Mouse (Mus musculus): ENCODE measurements at regions not wholly inside any gene's neighbourhood (a gene's known extent, or its start where the extent isn't known, plus 50 kb on each side); places are given as distances from the start of the nearest gene placed in this dataset.

DNA sequence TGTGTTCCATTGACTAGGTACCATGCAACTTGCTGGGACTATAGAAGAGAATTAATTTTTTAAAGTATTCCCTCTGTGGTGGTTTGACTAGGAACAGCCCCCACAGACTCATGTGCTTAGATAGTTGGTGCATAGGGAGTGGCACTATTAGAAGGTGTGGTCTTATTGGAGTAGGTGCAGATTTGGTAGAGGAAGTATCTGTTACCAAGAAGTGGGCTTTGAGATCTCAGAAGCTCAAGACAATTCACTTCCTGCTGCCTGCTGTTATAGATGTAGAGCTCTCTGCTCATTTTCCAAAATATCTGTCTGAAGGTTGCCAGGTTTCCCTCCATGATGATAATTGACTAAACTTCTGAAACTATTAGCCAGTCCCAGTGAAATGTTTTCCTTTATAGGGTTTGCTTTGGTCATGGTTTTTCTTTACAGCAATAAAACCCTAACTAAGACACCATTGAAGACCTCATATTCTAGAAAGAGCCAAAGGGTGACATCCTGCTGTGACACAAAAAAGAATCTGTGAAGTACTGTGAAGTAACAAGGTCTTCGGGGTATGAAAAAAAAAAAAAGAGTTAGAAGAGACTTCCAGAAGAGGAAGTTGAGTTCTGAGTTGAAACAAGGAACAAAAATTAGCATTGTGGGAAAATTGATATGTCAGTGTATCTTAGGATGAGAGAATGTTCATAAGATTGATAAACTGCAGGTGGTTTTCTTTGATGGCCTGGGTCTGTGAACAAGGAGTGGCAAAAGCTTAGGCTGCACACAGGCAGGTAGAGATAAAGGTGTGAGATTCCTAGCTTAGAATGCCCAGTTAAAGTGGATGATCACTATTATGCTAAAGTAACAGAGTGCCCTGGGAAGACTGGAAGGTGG is 128.9 kb upstream of the Opcml start:
- Histone ChIP-seq H3K9ac (ENCODE audit: low read length) (no peak overlapping the region), H3K36me3 (ENCODE audit: control insufficient read depth, insufficient read depth, low read length) (no peaks in the 10 kb centered on the region), H3K27ac (ENCODE audit: low read depth, low read length) (no peak overlapping the region), H3K4me3 (ENCODE audit: low read depth, low read length) (no peak overlapping the region), H3K27me3 (ENCODE audit: control insufficient read depth, insufficient read depth, low read length) (no peaks in the 10 kb centered on the region), H3K9me3 (ENCODE audit: control insufficient read depth, low read length) (no peaks in the 10 kb centered on the region), H3K4me1 (ENCODE audit: control insufficient read depth, insufficient read depth, low read length) (no peaks in the 10 kb centered on the region), H3K4me2 (ENCODE audit: low read depth) (no peak overlapping the region)
- DNase-seq (ENCODE audit: low spot score) (no peak), ATAC-seq (ENCODE audit: insufficient read depth, low FRiP score, low TSS enrichment) (no peak)
- 75% methylated on average over 1 of the region's 1 CpGs for WGBS

DNA sequence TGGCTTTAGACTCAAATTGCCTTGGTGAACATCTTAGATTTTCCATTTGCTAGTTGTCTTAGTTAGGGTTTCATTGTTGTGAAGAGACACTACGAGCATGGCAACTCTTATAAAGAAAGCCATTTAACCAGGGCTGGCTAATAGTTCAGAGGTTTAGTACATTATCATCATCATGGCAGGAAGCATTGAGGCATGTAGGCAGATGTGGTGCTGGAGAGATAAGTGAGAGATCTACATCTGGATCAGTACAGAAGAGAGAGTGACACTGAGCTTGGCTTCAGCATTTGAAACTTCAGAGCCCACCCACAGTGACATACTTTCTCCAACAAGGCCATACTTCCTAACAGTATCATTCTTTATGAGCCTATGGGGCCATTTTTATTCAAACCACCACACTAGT is 127.3 kb upstream of the Opcml start:
- no peak overlapping the region for H3K4me3 ChIP-seq (ENCODE audit: low read depth, low read length)
- H3K9me3 ChIP-seq (ENCODE audit: control insufficient read depth, low read length) = no peaks in the 10 kb centered on the region
- no peaks in the 10 kb centered on the region for H3K36me3 ChIP-seq (ENCODE audit: control insufficient read depth, insufficient read depth, low read length)
- no peak for DNase-seq (ENCODE audit: low spot score)
- WGBS = 77% methylated on average over 1 of the region's 1 CpGs
- no peaks in the 10 kb centered on the region for H3K4me1 ChIP-seq (ENCODE audit: control insufficient read depth, insufficient read depth, low read length)
- no peak for ATAC-seq (ENCODE audit: insufficient read depth, low FRiP score, low TSS enrichment)
- H3K9ac ChIP-seq (ENCODE audit: low read length) = no peak overlapping the region
- no peaks in the 10 kb centered on the region for H3K27me3 ChIP-seq (ENCODE audit: control insufficient read depth, insufficient read depth, low read length)
- no peak overlapping the region for H3K27ac ChIP-seq (ENCODE audit: low read depth, low read length)
- no peak overlapping the region for H3K4me2 ChIP-seq (ENCODE audit: low read depth)

DNA sequence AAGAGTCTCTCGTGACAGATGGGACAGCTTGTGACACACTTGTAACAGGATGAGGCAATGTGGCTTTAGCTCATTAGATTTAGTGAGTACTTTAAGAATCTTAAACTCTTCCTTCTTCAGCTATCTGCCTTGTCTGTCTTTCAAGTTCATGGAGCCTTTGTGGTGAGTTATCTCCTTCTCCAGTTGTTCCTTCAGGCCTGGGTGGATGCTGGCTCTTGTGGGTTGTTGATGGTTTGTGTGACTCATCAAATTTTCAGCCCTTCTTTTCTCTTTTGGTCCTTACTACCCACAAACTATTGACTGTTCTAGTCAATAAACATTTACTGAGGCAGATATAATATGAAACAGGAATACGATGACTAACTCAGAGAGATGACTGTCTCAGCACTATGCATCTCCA is 124.9 kb upstream of the Opcml start:
- WGBS = 90% methylated on average over 2 of the region's 2 CpGs
- H3K36me3 ChIP-seq (ENCODE audit: control insufficient read depth, insufficient read depth, low read length) = no peaks in the 10 kb centered on the region
- H3K4me3 ChIP-seq (ENCODE audit: low read depth, low read length) = no peak overlapping the region
- H3K4me2 ChIP-seq (ENCODE audit: low read depth) = no peak overlapping the region
- H3K27me3 ChIP-seq (ENCODE audit: control insufficient read depth, insufficient read depth, low read length) = no peaks in the 10 kb centered on the region
- no peak overlapping the region for H3K27ac ChIP-seq (ENCODE audit: low read depth, low read length)
- peaks cover 6% of the 10 kb centered on the region; the same call in 1 of the 2 replicates for H3K4me1 ChIP-seq (ENCODE audit: control insufficient read depth, insufficient read depth, low read length)
- DNase-seq (ENCODE audit: low spot score) (no peak), ATAC-seq (ENCODE audit: insufficient read depth, low FRiP score, low TSS enrichment) (no peak)
- H3K9ac ChIP-seq (ENCODE audit: low read length) = no peak overlapping the region
- H3K9me3 ChIP-seq (ENCODE audit: control insufficient read depth, low read length) = no peaks in the 10 kb centered on the region

DNA sequence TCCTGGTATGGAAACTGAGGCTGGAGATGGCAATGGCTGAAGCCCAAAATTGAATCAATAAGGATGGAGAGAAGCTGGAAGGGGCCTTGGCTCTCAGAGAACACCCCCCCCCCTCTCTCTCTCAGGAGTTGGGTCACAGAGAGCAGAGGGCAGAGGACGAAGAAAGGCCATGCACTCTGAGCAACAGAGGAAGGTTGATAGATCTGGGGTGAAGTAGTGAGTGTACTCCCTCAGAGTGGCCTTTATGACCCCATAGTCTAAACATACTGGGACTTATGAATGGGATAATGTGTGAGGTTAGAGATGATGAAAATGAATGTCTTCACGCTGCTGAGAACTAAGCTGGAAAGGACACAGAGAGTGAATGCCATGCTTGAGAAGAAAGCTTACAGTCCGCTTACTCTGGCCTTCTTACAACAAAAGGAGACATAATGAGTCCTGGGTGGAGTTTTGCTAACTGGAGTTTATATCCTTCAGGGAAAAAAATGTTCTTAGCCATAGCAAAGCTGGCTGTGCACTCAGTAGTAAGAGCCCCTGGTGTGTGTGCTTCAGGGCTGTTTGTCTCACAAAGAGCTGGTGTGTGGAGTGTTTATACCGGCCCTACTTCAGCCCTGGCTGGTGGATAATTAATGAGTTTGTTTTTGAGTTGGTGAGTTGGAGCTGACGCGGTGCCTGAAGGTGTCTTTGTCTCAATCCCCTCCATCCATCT is 120.4 kb upstream of the Opcml start:
- no peaks in the 10 kb centered on the region for H3K9me3 ChIP-seq (ENCODE audit: control insufficient read depth, low read length)
- no peak overlapping the region for H3K9ac ChIP-seq (ENCODE audit: low read length)
- H3K4me2 ChIP-seq (ENCODE audit: low read depth) = no peak overlapping the region
- H3K4me1 ChIP-seq (ENCODE audit: control insufficient read depth, insufficient read depth, low read length) = peaks cover 6% of the 10 kb centered on the region; the same call in 1 of the 2 replicates
- no peak overlapping the region for H3K4me3 ChIP-seq (ENCODE audit: low read depth, low read length)
- H3K27ac ChIP-seq (ENCODE audit: low read depth, low read length) = no peak overlapping the region
- no peaks in the 10 kb centered on the region for H3K27me3 ChIP-seq (ENCODE audit: control insufficient read depth, insufficient read depth, low read length)
- no peak for ATAC-seq (ENCODE audit: insufficient read depth, low FRiP score, low TSS enrichment)
- peak; percentile 21 for DNase-seq (ENCODE audit: low spot score)
- H3K36me3 ChIP-seq (ENCODE audit: control insufficient read depth, insufficient read depth, low read length) = no peaks in the 10 kb centered on the region
- WGBS = 19% methylated on average over 6 of the region's 6 CpGs

DNA sequence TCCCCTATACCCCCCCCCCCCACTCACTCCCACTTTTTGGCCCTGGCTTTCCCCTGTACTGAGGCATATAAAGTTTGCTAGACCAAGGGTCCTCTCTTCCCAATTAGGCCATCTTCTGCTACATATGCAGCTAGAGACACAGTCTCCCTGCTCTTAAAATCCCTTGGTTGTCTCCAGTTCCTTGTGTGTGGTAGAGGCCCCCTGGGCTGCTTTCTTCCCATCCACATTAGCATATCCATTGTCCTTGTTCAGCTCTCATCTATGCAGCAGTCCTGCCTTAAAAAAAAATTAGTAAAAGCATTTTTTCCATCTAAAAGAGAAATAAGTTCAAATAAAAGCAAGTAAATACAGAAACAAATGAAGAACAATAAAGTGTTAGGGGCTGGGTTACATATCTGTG is 105.2 kb upstream of the Opcml start:
- no peaks in the 10 kb centered on the region for H3K36me3 ChIP-seq (ENCODE audit: control insufficient read depth, insufficient read depth, low read length)
- DNase-seq (ENCODE audit: low spot score) (no peak), ATAC-seq (ENCODE audit: insufficient read depth, low FRiP score, low TSS enrichment) (no peak)
- H3K27me3 ChIP-seq (ENCODE audit: control insufficient read depth, insufficient read depth, low read length) = no peaks in the 10 kb centered on the region
- H3K4me3 ChIP-seq (ENCODE audit: low read depth, low read length) = no peak overlapping the region
- no peaks in the 10 kb centered on the region for H3K4me1 ChIP-seq (ENCODE audit: control insufficient read depth, insufficient read depth, low read length)
- no peak overlapping the region for H3K9ac ChIP-seq (ENCODE audit: low read length)
- H3K9me3 ChIP-seq (ENCODE audit: control insufficient read depth, low read length) = no peaks in the 10 kb centered on the region
- no peak overlapping the region for H3K27ac ChIP-seq (ENCODE audit: low read depth, low read length)
- no peak overlapping the region for H3K4me2 ChIP-seq (ENCODE audit: low read depth)

DNA sequence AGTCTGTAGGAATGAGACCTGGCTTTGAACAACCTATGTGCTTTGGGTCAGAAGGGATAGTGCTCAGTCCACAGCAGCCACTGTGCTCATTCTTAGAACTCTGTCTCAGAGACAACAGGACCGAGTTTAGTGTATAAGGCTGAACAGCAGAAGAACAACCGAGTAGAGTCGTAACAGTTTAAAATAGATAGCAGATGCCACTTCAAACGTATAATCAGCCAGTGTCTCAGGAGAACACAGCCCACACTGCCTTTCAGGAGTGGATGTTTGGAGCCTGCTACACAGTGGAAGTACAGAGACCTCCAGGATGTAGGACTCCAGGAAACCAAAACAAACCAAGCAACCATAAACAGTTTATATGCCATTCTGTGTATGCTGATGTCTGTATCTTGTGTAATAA is 99.0 kb upstream of the Opcml start:
- H3K27me3 ChIP-seq (ENCODE audit: control insufficient read depth, insufficient read depth, low read length) = no peaks in the 10 kb centered on the region
- H3K9ac ChIP-seq (ENCODE audit: low read length) = no peak overlapping the region
- no peak overlapping the region for H3K4me2 ChIP-seq (ENCODE audit: low read depth)
- H3K4me1 ChIP-seq (ENCODE audit: control insufficient read depth, insufficient read depth, low read length) = no peaks in the 10 kb centered on the region
- ATAC-seq (ENCODE audit: insufficient read depth, low FRiP score, low TSS enrichment) (no peak), DNase-seq (ENCODE audit: low spot score) (no peak)
- WGBS = 83% methylated on average over 4 of the region's 4 CpGs
- H3K27ac ChIP-seq (ENCODE audit: low read depth, low read length) = no peak overlapping the region
- no peaks in the 10 kb centered on the region for H3K9me3 ChIP-seq (ENCODE audit: control insufficient read depth, low read length)
- H3K4me3 ChIP-seq (ENCODE audit: low read depth, low read length) = no peak overlapping the region
- H3K36me3 ChIP-seq (ENCODE audit: control insufficient read depth, insufficient read depth, low read length) = no peaks in the 10 kb centered on the region

DNA sequence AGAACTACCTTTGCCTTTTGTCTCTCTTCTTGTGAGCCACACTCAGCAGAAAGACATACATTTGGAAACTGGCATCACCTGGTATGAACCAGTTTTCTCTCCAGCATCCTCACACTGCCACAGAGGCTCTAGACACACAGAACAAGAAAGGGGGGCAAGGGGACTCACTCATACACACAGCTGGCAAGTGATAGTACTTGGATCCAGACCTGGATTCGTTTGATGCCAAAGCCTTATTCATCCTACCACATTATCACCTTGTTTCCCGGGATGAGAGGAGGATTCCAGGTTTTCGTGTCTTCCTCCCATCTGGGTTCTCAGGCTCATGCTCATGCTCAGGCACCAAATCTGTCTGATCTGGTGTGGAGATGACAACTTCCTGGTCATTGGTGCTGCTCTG is 97.8 kb upstream of the Opcml start:
- no peaks in the 10 kb centered on the region for H3K9me3 ChIP-seq (ENCODE audit: control insufficient read depth, low read length)
- no peaks in the 10 kb centered on the region for H3K4me1 ChIP-seq (ENCODE audit: control insufficient read depth, insufficient read depth, low read length)
- WGBS = 88% methylated on average over 3 of the region's 3 CpGs
- H3K27me3 ChIP-seq (ENCODE audit: control insufficient read depth, insufficient read depth, low read length) = no peaks in the 10 kb centered on the region
- no peak overlapping the region for H3K9ac ChIP-seq (ENCODE audit: low read length)
- H3K27ac ChIP-seq (ENCODE audit: low read depth, low read length) = no peak overlapping the region
- H3K4me2 ChIP-seq (ENCODE audit: low read depth) = no peak overlapping the region
- H3K4me3 ChIP-seq (ENCODE audit: low read depth, low read length) = no peak overlapping the region
- H3K36me3 ChIP-seq (ENCODE audit: control insufficient read depth, insufficient read depth, low read length) = no peaks in the 10 kb centered on the region
- DNase-seq (ENCODE audit: low spot score) (no peak), ATAC-seq (ENCODE audit: insufficient read depth, low FRiP score, low TSS enrichment) (no peak)

DNA sequence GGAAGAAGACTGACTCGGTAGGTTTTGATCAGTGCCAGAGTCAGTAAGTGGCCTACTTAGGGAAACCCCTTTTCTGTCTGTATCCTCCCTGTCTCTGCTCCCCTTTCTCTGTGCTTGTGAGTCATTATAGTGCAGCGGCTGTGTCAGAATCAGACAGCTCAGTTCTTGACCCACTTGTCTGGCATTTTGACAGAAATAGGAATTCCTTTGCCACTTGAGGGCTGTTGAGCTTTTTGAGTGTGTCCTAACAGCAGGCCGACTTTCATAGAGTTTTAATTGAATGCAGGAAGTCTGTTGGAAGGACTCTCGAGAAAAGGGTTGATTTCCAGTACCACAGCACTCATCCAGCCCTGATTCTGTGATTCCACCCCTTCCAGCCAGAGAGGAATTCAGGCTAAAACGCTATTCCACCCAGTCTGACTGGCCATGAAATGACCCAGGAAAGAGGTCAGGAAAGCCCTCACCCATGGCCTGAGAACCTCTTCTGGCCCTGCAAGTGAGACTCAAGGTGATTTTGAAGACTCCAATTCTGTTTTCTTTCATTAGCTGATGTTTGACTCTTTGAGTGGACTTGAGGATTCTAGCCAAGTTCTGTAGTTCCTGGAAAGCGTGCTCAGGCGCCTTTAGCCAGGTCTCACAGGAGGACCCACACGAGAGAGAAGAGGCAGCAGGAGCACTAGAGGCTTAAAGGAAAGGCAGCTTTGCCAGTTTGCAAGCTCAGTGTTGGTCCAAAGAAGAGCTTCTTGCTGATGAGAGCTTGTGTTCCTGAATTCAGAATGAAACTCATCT is 95.6 kb upstream of the Opcml start:
- 78% methylated on average over 8 of the region's 8 CpGs for WGBS
- H3K27ac ChIP-seq (ENCODE audit: low read depth, low read length) = no peak overlapping the region
- no peak for DNase-seq (ENCODE audit: low spot score)

More for the DNA sequence above, 95.6 kb upstream of the Opcml start:
- H3K27me3 ChIP-seq (ENCODE audit: control insufficient read depth, insufficient read depth, low read length) = no peaks in the 10 kb centered on the region
- H3K4me2 ChIP-seq (ENCODE audit: low read depth) = no peak overlapping the region
- no peaks in the 10 kb centered on the region for H3K9me3 ChIP-seq (ENCODE audit: control insufficient read depth, low read length)
- no peaks in the 10 kb centered on the region for H3K36me3 ChIP-seq (ENCODE audit: control insufficient read depth, insufficient read depth, low read length)
- H3K9ac ChIP-seq (ENCODE audit: low read length) = no peak overlapping the region
- no peaks in the 10 kb centered on the region for H3K4me1 ChIP-seq (ENCODE audit: control insufficient read depth, insufficient read depth, low read length)
- no peak for ATAC-seq (ENCODE audit: insufficient read depth, low FRiP score, low TSS enrichment)
- no peak overlapping the region for H3K4me3 ChIP-seq (ENCODE audit: low read depth, low read length)

All from neural tube, embryonic 11.5 days (tissue).